Mouse (Mus musculus): ENCODE data around the gene Postn. TPM values are rescaled to one million over a fixed set of nuclear protein-coding genes. Genes with fewer than 3 reads are reported as not detected.

Postn gene
- total RNA-seq, 2 experiments from 2014 or later, result 0.74 TPM; not detected in 1

- no peak for ATAC-seq (replicated peaks; ENCODE audit: poor library complexity)
Measured at GRCm38 (mm10) chr3:54417833-54418386, 57.0 kb downstream of the Postn start.

GRCm38 (mm10) chr3:54420189-54420928 is 59.5 kb downstream of the Postn start:
- no peak for ATAC-seq (replicated peaks; ENCODE audit: poor library complexity)

- ATAC-seq (replicated peaks; ENCODE audit: poor library complexity), result no peak
Measured at GRCm38 (mm10) chr3:54420983-54421382, 60.1 kb downstream of the Postn start.

DNA sequence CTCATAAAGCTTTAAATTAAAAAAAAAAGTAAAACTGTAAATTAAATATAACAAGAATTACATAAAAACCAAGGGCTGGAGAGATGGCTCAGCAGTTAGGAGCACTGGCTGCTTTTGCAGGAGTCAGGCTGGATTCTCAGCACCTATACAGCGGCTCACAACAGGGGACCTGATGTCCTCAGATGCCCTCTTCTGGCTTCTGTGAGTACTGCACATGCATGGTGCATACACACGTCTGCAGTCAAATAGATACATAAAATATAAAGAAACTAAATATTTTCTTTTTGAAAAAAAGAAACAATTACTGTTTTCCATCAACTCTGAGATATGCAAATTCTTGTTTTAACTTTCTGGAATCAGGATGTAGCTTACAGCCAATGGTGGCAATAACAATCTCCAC is 60.8 kb downstream of the Postn start:
- no peak for ATAC-seq (replicated peaks; ENCODE audit: poor library complexity)

GRCm38 (mm10) chr3:54424146-54424545 is 63.2 kb downstream of the Postn start:
- ATAC-seq (replicated peaks; ENCODE audit: poor library complexity), result no peak

GRCm38 (mm10) chr3:54431663-54432062 is 70.8 kb downstream of the Postn start:
- no peak for ATAC-seq (replicated peaks; ENCODE audit: poor library complexity)

DNA sequence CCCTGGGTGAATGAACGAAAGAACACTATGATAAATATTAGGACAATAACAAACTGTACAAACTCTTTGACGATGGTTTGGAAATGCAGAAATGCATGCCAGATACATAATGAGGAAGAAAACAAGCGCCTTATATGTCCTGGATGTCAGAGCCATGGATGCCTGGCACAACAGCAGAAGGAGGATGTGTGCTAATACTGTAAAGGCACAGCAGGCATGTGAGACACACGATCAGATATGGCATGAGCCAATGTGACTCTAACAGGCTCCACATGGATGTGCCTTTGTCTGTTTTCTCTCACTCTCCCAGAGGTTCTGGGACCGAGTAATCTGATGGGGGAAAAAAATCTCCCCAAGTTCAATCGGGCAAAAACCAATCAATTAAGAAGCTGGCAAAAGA is 71.3 kb downstream of the Postn start:
- no peak for ATAC-seq (replicated peaks; ENCODE audit: poor library complexity)

DNA sequence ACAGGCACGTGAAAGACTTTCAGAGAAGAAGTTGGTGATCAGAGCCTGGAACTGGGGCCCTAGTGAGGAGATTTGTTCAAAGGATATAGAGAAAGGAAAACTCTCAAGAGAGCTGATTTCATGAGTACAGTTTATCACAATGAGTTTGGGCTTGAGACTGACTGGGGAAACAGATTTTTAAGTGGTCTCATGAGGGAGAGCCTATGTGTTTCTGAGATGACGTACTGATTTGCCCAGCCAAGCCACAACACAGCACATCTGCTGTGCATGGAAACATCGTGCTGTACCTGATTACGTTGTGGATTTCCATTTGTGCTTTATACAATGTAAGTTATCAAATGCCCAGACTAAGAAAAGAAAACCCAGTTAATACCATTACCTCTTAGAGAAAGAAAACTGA is 71.7 kb downstream of the Postn start:
- no peak for ATAC-seq (replicated peaks; ENCODE audit: poor library complexity)

GRCm38 (mm10) chr3:54434571-54434970 is 73.7 kb downstream of the Postn start:
- no peak for ATAC-seq (replicated peaks; ENCODE audit: poor library complexity)

DNA sequence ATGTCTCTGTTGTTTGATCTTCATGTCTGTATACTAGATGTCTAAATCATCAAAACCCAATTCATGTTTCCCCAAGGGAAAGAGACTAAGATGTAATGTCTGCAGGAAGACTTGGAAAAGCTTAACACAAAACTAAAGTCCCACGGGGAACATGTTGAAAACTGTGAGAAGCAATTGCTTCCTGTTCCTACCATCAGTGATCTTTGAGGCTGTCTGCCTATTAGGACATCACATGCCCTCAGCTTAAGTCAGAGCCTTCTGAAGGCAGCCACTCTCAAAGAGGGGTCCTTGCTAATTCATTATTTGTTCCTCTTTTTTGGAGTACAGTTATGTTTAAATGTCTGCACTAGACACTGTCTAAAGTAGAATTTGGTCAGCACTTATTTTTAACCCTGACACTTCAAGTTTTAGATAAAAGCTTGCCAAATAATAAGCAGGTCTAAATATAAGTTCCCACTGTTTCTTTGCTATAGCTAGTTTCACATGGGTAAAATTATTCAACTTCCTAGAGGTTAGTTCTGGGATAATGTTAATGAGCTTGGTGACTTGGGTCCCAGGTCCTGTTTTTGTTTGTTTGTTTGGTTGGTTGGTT is 75.6 kb downstream of the Postn start:
- ATAC-seq (replicated peaks; ENCODE audit: poor library complexity), result peak; percentile 77

Other genes starting within 250 kb of the Postn start
- gene Trpc4, start 205.1 kb upstream of the Postn start, total RNA-seq (2015), result not detected in 2 replicates
- gene Trpc4, start 205.1 kb upstream of the Postn start, total RNA-seq (2017), result not detected in 2 replicates